Mouse (Mus musculus) retina, postnatal 7 days (tissue): Measurements from ENCODE around the gene Fndc7.
"Not testable (repeated sequence)": the region's sequence is repeated elsewhere in the genome, so short reads cannot be mapped to it uniquely, and the experiment has no call there.

Experiments used
- DNase-seq: peaks from one replicate; pipeline ENCODE4 v3.0.0-alpha.2; 2012; ENCODE audit warnings: low read depth, low spot score

The Fndc7 gene

GRCm38 (mm10) chr3:108887618-108887975 lies 2.2 kb downstream of the Fndc7 start:
- DNase-seq, result no peak

GRCm38 (mm10) chr3:108886934-108887617 lies 2.7 kb downstream of the Fndc7 start:
- DNase-seq, result no peak

- DNase-seq, result no peak
Measured at GRCm38 (mm10) chr3:108885686-108886530, 3.9 kb downstream of the Fndc7 start.

GRCm38 (mm10) chr3:108884706-108885289 lies 5.0 kb downstream of the Fndc7 start:
- DNase-seq, result no peak

GRCm38 (mm10) chr3:108883067-108883466 lies 6.7 kb downstream of the Fndc7 start:
- DNase-seq, result no peak

GRCm38 (mm10) chr3:108881873-108882272 lies 7.9 kb downstream of the Fndc7 start:
- DNase-seq, result not testable (repeated sequence)

- no peak for DNase-seq
Measured at GRCm38 (mm10) chr3:108880544-108881507, 9.0 kb downstream of the Fndc7 start.

- DNase-seq, result no peak
Measured at GRCm38 (mm10) chr3:108879836-108880435, 9.9 kb downstream of the Fndc7 start.

GRCm38 (mm10) chr3:108879129-108879528 lies 10.7 kb downstream of the Fndc7 start:
- no peak for DNase-seq

- no peak for DNase-seq
Measured at GRCm38 (mm10) chr3:108870631-108871030, 19.2 kb downstream of the Fndc7 start.

GRCm38 (mm10) chr3:108867449-108867848 lies 22.4 kb downstream of the Fndc7 start:
- DNase-seq, result no peak

- DNase-seq, result no peak
Measured at GRCm38 (mm10) chr3:108865676-108866075, 24.1 kb downstream of the Fndc7 start.

GRCm38 (mm10) chr3:108865129-108865528 lies 24.7 kb downstream of the Fndc7 start:
- DNase-seq, result no peak

- DNase-seq, result no peak
Measured at GRCm38 (mm10) chr3:108863091-108863490, 26.7 kb downstream of the Fndc7 start.

- DNase-seq, result not testable (repeated sequence)
Measured at GRCm38 (mm10) chr3:108862282-108862681, 27.5 kb downstream of the Fndc7 start.

- no peak for DNase-seq
Measured at GRCm38 (mm10) chr3:108860786-108861185, 29.0 kb downstream of the Fndc7 start.

- no peak for DNase-seq
Measured at GRCm38 (mm10) chr3:108858231-108858770, 31.5 kb downstream of the Fndc7 start.

GRCm38 (mm10) chr3:108857714-108858113 lies 32.1 kb downstream of the Fndc7 start:
- DNase-seq, result no peak

- DNase-seq, result no peak
Measured at GRCm38 (mm10) chr3:108857124-108857470, 32.7 kb downstream of the Fndc7 start.

- no peak for DNase-seq
Measured at GRCm38 (mm10) chr3:108856386-108857123, 33.3 kb downstream of the Fndc7 start.
